Mouse (Mus musculus): ENCODE results near the gene Zzef1. TPM values are rescaled to one million over a fixed set of nuclear protein-coding genes. Genes with fewer than 3 reads are reported as not detected.
A peak's percentile ranks its signal among the peaks of the same experiment; 100 is the strongest.

The Zzef1 gene
- polyA plus RNA-seq, 1 experiment from 2014 or later: 10.5 TPM

DNA sequence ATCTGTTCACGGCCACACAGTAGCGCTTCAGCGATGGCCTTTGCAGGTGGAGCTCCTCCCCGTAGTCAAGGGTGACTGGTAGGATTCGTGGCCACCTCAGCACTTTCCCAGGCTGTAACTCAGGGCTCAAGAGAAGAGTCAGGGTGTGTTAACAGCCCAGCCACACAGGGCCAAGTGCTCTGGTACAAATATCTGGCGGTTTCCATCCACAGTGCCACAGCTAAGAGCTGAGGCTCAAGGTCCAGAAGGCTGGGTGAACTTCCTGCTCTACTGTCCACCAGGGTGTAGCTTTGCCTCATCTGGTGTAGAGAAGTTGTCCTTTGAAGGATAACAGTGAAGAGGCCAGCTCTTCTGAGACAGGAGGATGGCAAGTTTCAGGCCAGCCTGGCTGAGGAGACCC lies 156.7 kb downstream of the Zzef1 start:
- H3K9me3 ChIP-seq: no peaks in the 10 kb centered on the region
- H3K4me1 ChIP-seq (replicated peaks): peaks cover 34% of the 10 kb centered on the region
- H3K27me3 ChIP-seq (replicated peaks): no peaks in the 10 kb centered on the region
- H3K36me3 ChIP-seq: no peaks in the 10 kb centered on the region
- 85% methylated on average over 6 of the region's 6 CpGs for WGBS
- ATAC-seq: peak; percentile 62
- H3K27ac ChIP-seq: peak overlapping the region; percentile 15; the same call in 1 of the 2 replicates
- no peak overlapping the region for H3K4me2 ChIP-seq (replicated peaks)
- H3K9ac ChIP-seq: no peak overlapping the region
- no peak overlapping the region for H3K4me3 ChIP-seq (replicated peaks)

DNA sequence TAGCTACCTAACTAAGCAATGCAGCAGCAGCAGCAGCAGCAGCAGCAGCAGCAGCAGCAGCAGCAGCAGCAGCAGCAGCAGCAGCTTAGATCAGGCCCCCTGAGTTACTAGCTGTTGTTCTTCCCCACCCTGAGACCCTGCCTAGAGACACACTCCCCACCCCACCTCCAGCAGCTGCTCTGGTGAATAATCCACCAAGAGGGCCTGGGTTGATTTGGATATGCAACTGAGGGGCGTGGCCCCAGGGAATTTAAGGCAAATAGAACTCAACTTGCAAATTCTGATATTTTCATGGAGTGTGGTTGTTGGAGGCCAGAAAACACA lies 157.1 kb downstream of the Zzef1 start:
- Histone ChIP-seq H3K4me3 (replicated peaks) (no peak overlapping the region), H3K36me3 (no peaks in the 10 kb centered on the region), H3K27ac (no peak overlapping the region), H3K4me1 (replicated peaks) (peaks cover 30% of the 10 kb centered on the region), H3K4me2 (replicated peaks) (no peak overlapping the region), H3K27me3 (replicated peaks) (no peaks in the 10 kb centered on the region), H3K9me3 (no peaks in the 10 kb centered on the region), H3K9ac (no peak overlapping the region)
- 71% methylated on average over 1 of the region's 1 CpGs for WGBS
- no peak for ATAC-seq

DNA sequence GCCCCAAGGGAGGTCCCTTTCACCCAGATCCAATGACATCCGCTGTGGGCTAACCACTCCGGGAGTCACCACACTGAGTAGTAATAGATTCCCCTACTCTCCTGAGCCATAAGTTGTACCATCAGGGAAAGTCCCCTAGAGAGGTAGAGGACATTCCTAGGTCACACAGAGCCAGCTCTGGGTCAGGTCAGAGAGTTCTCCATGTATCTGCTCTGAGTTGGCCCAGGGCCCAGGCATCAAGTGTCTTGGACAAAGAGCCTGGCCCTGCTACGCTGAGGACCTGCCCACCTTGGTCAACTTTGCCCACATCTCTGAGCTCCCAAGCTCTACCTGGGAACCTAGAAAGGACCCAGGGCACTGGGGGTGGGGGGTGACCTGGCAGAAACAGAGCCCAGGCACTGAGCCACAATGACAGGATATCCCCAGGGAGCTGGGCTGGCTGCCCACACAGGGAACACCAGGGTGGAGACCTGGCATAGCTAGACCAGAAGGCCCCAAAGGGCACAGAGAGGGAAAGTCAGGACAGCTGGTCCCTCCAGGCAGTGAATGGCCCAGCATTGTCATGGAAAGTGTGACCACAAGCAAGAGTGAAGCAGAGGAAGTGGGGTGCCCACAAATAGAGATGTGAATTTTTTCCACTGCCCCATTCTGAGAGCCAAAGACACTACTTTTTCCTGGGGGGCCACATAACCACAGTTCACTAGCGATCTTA lies 157.6 kb downstream of the Zzef1 start:
- Histone ChIP-seq H3K27ac (no peak overlapping the region), H3K4me2 (replicated peaks) (no peak overlapping the region), H3K4me3 (replicated peaks) (no peak overlapping the region), H3K9ac (no peak overlapping the region), H3K36me3 (no peaks in the 10 kb centered on the region), H3K27me3 (replicated peaks) (no peaks in the 10 kb centered on the region), H3K4me1 (replicated peaks) (peaks cover 29% of the 10 kb centered on the region), H3K9me3 (no peaks in the 10 kb centered on the region)
- 84% methylated on average over 4 of the region's 4 CpGs for WGBS
- no peak for ATAC-seq

DNA sequence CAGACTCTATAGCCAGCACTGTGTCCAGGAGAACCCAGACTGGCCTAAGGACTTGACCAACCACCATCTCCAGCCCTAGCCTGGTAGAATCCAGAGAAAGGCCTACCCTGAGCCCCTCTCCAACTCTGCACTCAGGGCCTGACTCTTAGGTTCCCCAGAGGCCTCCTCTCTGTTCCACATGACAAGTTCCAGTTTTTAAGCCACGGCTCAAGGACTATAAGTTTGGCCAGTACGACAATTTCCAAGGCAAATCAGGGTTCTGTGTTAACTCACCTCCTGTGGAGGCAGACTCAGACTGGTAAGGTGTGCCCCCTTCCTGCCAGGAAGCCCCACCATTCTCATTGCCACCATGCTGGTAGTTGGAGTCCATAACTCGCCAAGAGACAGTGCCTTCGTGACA lies 158.2 kb downstream of the Zzef1 start:
- no peaks in the 10 kb centered on the region for H3K36me3 ChIP-seq
- H3K4me2 ChIP-seq (replicated peaks): no peak overlapping the region
- H3K27me3 ChIP-seq (replicated peaks): no peaks in the 10 kb centered on the region
- H3K9me3 ChIP-seq: no peaks in the 10 kb centered on the region
- peaks cover 32% of the 10 kb centered on the region for H3K4me1 ChIP-seq (replicated peaks)
- ATAC-seq: no peak
- H3K4me3 ChIP-seq (replicated peaks): no peak overlapping the region
- H3K9ac ChIP-seq: no peak overlapping the region
- 89% methylated on average over 4 of the region's 4 CpGs for WGBS
- no peak overlapping the region for H3K27ac ChIP-seq

DNA sequence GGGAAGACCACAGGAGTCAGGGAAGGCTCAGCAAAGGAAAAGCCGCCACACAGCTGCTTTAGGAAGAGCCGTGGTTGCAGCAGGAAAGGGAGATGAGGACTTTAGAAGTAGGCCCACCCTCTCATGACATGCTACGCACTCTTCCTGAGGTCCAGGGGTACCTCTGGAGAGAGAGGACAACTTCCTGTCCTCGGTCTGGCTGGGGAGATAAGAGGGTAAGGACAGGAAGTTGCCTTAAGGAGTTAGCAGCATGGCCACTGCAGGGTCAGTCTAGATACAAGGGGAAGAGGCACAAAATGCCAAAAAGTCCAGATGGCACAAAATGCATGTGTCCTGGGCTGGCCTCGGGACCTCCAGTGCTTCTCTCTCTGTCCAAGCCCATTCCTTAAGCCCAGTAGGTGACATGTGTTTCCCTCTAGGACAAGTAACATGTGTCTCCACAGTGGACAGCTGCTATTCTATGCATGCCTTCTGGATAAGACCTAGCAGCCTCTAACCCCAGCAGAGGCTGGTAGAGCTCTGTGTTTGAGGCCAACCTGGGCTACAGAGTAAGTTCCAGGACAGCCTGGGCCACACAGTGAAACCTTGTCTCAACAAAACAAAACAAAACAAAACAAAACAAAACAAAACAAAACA lies 159.4 kb downstream of the Zzef1 start:
- WGBS: 51% methylated on average over 5 of the region's 5 CpGs
- Histone ChIP-seq H3K27me3 (replicated peaks) (0 out of 2 replicates have a peak, but pooled peaks cover 3% of the 10 kb centered on the region), H3K4me1 (replicated peaks) (peaks cover 36% of the 10 kb centered on the region), H3K9ac (no peak overlapping the region), H3K27ac (no peak overlapping the region), H3K4me2 (replicated peaks) (no peak overlapping the region), H3K36me3 (no peaks in the 10 kb centered on the region), H3K9me3 (no peaks in the 10 kb centered on the region), H3K4me3 (replicated peaks) (no peak overlapping the region)
- ATAC-seq: no peak

DNA sequence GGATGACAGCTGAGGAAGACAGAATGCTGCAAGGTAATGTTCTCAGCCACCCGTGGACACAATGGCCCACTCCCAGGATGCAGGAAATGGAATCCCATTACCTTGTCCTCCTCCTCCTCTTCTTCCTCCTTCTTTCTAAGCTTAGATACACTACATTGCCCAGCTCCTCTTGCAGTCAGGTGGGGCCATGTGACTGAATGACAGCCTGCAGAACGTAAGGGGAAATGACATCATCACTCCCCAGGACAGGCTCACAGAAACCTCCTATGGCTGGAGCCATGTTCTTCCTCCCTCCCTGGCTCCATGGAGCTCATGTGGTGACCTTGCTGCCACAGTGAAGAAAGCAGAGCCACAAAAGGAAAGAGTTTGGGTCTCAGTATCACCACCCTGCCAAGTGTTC lies 161.3 kb downstream of the Zzef1 start:
- H3K4me1 ChIP-seq (replicated peaks): peaks cover 36% of the 10 kb centered on the region
- no peak overlapping the region for H3K4me2 ChIP-seq (replicated peaks)
- WGBS: 46% methylated on average over 2 of the region's 2 CpGs
- no peak overlapping the region for H3K9ac ChIP-seq
- no peak overlapping the region for H3K27ac ChIP-seq
- no peak for ATAC-seq
- H3K36me3 ChIP-seq: no peaks in the 10 kb centered on the region
- peaks cover 11% of the 10 kb centered on the region for H3K27me3 ChIP-seq (replicated peaks)
- no peak overlapping the region for H3K4me3 ChIP-seq (replicated peaks)
- H3K9me3 ChIP-seq: no peaks in the 10 kb centered on the region

DNA sequence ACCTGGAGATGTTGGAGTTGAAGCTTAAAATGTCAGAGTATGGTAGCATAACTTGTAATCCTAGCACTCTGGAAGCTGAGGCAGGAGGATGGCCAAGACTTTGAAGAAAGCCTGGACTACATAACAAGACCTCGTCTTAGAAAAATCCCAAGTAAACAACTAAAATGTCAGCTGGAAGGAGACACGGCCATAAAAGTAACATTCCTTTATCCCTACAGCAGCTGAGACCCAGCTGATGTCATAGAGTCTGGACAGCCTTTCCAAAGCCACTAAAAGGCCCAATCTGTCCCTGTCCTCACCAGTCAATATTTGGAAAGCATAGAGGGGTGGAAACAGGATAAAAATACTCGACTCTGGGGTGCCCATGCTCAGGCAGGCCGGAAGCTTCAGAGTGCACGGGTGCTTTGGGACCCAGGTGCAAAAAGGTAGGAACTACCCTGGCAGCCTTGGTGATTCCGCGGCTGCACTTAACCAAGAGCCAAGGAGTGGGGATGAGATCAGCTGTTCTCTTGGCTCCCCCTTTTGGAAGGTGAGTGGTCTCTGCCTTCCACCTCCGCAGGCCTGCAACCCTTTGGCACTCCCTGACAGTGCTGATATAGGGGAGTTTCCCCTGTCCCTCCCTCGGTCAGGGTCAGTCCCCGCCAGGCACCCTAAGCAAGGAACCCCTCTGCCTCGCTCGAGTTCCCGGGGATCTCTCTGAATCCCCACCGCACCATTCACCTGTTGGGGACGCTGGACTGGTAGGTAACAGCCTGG lies 164.1 kb downstream of the Zzef1 start:
- H3K4me3 ChIP-seq (replicated peaks): peak overlapping the region; percentile 40; the same call in 1 of the 2 replicates
- 0 out of 2 replicates have a peak overlapping the region, but pooled peaks have one; percentile 27 for H3K9ac ChIP-seq
- ATAC-seq: no peak
- no peaks in the 10 kb centered on the region for H3K9me3 ChIP-seq
- H3K36me3 ChIP-seq: no peaks in the 10 kb centered on the region
- H3K4me1 ChIP-seq (replicated peaks): peaks cover 44% of the 10 kb centered on the region
- peak overlapping the region; percentile 84 for H3K4me2 ChIP-seq (replicated peaks)
- WGBS: 28% methylated on average over 15 of the region's 15 CpGs
- H3K27me3 ChIP-seq (replicated peaks): peaks cover 11% of the 10 kb centered on the region
- H3K27ac ChIP-seq: 0 out of 2 replicates have a peak overlapping the region, but pooled peaks have one; percentile 3

DNA sequence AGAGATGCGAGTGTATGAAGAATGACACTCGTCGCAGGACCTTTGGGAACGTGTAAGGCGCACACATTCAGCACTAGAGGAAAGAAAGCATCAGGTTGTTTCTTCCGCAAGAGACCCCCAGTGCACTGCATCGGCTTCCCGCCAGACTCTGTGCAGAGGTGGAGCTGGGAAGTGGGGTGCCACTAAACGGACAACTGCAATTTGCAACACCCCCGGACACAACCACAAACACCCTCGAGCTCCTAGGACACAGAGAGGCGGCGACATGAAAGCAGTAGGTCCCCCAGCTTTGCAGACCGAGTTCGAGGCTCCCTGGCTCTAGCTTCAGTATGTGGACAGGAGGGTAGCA lies 164.7 kb downstream of the Zzef1 start:
- H3K4me1 ChIP-seq (replicated peaks): peaks cover 50% of the 10 kb centered on the region
- WGBS: 13% methylated on average over 15 of the region's 15 CpGs
- H3K9ac ChIP-seq: peak overlapping the region; percentile 27; the same call in 1 of the 2 replicates
- no peaks in the 10 kb centered on the region for H3K9me3 ChIP-seq
- H3K27ac ChIP-seq: 0 out of 2 replicates have a peak overlapping the region, but pooled peaks have one; percentile 25
- ATAC-seq: no peak
- no peaks in the 10 kb centered on the region for H3K36me3 ChIP-seq
- H3K4me2 ChIP-seq (replicated peaks): peak overlapping the region; percentile 84
- peaks cover 11% of the 10 kb centered on the region for H3K27me3 ChIP-seq (replicated peaks)
- peak overlapping the region; percentile 40 for H3K4me3 ChIP-seq (replicated peaks)

DNA sequence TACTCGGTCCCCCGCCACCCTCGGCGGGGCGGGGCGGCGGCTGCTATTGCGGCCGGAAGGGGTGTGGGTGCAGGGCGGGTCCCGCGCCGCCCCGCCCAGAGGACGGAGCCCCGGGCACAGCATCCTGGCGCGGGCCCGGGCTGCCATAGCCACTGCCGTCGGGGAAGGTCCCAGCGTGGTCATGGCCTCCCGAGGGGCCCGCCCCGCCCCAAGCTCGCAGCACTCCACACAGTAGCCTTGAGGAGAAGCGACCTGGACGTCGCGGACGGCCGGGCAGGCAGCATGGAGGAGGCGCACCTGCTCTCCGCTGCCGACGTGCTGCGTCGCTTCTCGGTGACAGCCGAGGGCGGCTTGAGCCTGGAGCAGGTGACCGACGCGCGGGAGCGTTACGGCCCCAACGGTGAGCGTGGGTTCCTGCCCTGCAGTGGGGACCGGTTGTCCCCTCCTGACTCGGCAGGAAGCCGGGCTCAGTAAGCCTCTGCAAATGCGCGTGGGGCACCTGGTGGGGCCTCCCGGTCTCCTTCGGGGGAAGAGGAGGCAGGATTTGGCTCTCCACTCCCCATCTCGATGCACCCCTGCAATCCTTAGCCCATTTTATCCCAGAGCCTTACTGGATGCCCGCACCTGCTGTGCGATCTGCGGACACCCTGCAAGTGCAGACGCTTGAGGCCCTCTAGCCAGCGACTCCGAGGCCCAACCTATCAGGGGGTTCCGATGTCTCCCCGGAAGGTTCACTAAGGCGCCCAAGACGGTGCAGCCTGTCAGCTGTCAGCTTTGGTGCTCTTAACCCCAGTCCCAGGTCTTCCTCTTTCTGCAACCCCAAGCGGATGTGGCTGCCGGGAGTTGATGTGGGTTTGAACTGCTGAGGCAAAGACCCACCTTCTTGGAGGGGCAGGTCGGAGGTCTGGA lies 165.3 kb downstream of the Zzef1 start, which contains the start of gene Atp2a3:
TSS of gene Atp2a3 (plus strand) at position 98 of the 909 bp plus-strand sequence.
- peak within 1 kb of the TSS; percentile 40 for H3K4me3 ChIP-seq (replicated peaks)
- no peaks in the 10 kb centered on the region for H3K36me3 ChIP-seq
- ATAC-seq: peak; percentile 64
- peak within 1 kb of the TSS; percentile 84 for H3K4me2 ChIP-seq (replicated peaks)
- H3K27me3 ChIP-seq (replicated peaks): peaks cover 11% of the 10 kb centered on the region
- H3K27ac ChIP-seq: peak within 1 kb of the TSS; percentile 25
- no peaks in the 10 kb centered on the region for H3K9me3 ChIP-seq
- H3K4me1 ChIP-seq (replicated peaks): peaks cover 53% of the 10 kb centered on the region
- H3K9ac ChIP-seq: peak within 1 kb of the TSS; percentile 27
- WGBS: 4% methylated on average over 70 of the region's 70 CpGs

DNA sequence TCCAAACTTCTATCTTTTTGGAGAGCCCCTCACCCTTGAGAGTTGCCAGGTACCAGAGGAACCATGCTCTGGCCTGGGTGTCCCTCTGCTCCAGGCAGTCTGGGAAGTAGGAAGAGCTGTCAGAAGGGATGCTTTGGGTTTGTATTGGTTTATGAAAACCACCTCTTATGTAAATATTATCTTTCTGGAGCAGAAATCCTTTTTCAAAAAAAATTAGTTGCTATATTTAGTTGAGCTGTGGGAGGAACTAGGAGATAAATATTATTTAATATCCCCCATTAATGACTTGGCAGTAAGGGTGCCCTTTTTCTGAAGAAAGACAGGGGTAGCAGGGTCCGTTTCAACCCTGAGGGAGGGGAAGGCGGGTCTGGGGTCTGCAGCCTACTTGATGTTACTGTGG lies 166.4 kb downstream of the Zzef1 start:
- H3K36me3 ChIP-seq: no peaks in the 10 kb centered on the region
- no peak overlapping the region for H3K9ac ChIP-seq
- H3K4me2 ChIP-seq (replicated peaks): peak overlapping the region; percentile 35; the same call in 1 of the 2 replicates
- no peaks in the 10 kb centered on the region for H3K9me3 ChIP-seq
- peaks cover 53% of the 10 kb centered on the region for H3K4me1 ChIP-seq (replicated peaks)
- H3K27ac ChIP-seq: peak overlapping the region; percentile 69
- no peak overlapping the region for H3K4me3 ChIP-seq (replicated peaks)
- H3K27me3 ChIP-seq (replicated peaks): peaks cover 11% of the 10 kb centered on the region
- ATAC-seq: no peak
- 58% methylated on average over 2 of the region's 2 CpGs for whole genome bisulfite sequencing

DNA sequence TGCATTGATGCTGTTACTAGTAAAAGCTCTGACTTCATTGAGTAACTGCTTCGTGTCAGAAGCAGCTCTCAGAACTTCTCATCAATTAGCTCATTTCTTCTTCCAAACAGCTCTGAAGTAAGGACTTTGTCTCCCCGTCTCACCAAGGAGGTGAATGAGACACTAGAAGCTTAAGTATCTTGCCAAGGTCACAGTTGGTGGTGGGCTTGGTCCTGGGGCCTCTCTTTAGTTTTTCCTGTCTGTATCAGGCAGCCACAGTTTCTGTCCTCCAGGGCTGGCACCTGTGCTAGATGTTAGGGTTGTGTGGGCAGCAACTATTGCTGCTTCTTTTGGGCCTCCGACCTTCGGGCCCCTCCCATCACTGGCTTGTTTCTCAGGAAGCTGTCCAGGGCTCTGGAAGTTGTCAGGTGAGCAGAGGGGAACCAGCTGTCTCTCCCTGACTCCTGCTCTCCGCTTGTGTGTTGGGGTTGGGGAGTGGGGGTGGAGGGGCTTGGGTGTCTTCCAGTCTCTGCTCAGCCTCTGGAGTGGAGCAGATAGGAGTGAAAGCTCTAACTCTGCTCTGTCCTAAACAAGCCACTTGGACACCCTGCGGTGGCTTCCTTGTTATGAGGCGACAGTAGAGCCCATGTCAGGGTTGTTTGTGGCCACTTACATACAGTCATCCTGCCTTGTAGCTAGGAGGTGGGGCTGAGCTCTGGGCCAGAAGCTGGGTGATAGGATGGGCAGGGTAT lies 167.2 kb downstream of the Zzef1 start:
- Histone ChIP-seq H3K27me3 (replicated peaks) (peaks cover 11% of the 10 kb centered on the region), H3K27ac (peak overlapping the region; percentile 69), H3K36me3 (no peaks in the 10 kb centered on the region), H3K4me1 (replicated peaks) (peaks cover 53% of the 10 kb centered on the region), H3K4me3 (replicated peaks) (no peak overlapping the region), H3K9ac (no peak overlapping the region), H3K9me3 (no peaks in the 10 kb centered on the region), H3K4me2 (replicated peaks) (peak overlapping the region; percentile 22)
- peak; percentile 51 for ATAC-seq
- WGBS: 27% methylated on average over 7 of the region's 7 CpGs

Measured in intestine, embryonic 15.5 days (tissue).